Mouse (Mus musculus) natural killer cell, adult 2 months (primary cell): ENCODE data around the gene Rora.

Experiments used
- DNase-seq, 2 experiments: peaks; one replicate each; pipeline ENCODE4 v3.0.0; 2022; ENCODE audit warnings: low spot score in 2 of 2

Rora gene

DNA sequence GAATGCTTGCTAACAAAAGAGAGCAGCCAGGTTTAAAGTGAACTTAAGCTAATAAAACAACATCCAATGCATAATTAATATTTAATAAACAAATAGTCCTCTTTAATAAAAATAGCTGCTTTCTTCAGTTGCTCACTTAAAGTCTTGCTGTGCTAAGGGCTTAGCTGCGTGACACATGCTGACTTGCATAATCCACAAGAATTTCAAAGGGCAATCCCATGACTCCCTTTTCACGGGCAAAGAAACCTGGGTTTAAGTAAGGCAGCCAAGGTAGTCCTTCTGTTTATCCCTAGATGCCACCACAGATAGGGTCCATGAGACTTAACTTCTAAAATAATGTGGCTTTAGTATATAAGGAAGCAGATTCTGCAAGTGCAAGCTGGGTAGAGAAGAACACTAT, 355.1 kb downstream of the Rora start:
- DNase-seq, result no peak

- DNase-seq, result no peak
Observed at GRCm38 (mm10) chr9:69010886-69011285, 357.3 kb downstream of the Rora start.

DNA sequence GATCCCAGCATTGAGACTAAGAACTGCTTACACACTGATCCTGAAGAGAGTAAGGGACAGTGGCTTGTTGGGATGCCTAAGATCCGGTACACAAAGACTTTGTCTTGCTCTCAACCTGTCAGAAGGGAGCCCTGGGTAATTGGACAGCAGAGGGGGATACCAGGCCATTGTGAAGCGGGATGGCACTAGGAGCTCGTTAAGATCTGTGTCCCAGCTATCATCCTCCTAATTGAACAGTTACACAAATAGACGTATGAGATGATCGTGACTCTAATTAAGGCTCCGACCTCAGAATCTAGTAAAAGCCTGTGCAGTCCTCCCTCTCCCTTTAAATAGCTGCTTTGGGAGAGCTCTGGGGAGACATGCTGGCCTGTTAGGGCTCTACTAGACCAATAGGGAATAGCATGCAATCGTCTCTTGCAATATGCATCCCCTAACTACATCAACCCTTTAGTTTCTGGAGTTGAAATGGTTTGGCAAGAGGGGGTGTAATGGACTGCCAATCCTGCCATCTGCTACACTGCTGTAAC, 359.7 kb downstream of the Rora start:
- DNase-seq, result no peak

GRCm38 (mm10) chr9:69014203-69014602, 360.6 kb downstream of the Rora start:
- no peak for DNase-seq

DNA sequence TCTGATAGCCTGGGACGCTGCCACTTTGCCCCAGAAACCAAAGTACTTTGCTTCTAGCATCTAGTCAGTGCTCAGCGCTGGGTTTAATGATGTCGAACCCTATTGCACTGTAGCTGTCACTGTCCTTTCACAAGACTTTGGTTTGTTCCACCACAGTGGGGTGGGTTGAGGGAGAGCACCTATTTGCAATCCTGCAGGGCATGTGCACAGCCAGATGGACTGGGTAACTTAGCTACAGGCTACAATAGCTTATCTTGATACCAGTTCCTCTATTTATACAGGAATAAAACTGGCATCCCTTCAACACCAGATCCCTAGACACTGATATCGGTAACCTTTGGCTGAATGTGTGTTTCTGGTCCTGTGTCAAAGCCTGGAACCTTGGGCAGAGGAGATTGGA, 366.8 kb downstream of the Rora start:
- DNase-seq, result no peak

GRCm38 (mm10) chr9:69021482-69021881, 367.9 kb downstream of the Rora start:
- no peak for DNase-seq

DNA sequence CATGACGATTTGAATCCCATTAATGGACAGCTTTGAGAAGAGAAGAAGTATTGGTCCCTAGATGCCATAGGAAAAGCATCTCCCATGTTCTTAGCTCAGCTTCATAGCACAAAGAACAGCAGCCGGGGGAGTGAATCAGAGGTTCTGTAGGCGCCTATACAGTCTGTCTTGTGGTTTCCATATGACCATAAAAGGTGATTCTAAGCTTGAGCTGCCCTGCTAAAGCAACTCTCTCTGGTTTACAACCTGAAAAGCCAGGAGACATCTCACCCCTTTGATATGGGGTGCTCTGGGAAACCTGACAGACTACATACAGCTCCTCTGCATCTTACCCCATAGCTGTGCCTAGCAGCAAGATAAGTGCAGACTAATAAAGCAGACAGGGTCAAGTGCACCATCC, 369.7 kb downstream of the Rora start:
- no peak for DNase-seq

GRCm38 (mm10) chr9:69028177-69028576, 374.6 kb downstream of the Rora start:
- DNase-seq, result no peak

DNA sequence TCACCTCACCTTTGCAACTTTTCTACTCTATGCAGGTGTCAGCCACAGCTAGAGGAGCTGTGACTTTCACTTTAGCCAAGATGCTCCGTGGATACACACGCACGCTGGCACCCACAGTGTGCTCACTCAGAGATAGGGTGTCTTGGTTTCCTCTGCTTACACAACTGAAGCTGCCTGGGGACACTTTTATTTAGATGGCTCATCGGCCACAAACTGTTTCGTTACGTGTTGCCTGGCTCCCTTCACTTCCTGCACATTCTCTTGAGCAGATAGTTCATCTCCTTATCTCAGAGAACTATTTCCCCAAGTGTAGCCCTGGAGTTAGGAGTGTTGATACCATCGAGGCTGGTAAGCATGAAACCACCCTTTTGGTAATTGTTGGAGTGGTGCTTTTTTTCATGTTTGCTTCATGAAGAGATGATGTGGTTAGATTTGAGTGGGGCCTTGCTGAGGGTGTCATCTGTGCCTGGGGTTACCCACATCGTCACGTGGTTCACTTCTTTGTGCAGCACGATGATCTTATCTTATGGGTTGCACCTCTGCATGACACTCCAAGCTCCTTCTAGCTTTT, 380.8 kb downstream of the Rora start:
- peak; percentile 71 to 84 for DNase-seq

GRCm38 (mm10) chr9:69035456-69035855, 381.9 kb downstream of the Rora start:
- DNase-seq, result no peak

GRCm38 (mm10) chr9:69036296-69036695, 382.7 kb downstream of the Rora start:
- DNase-seq, result no peak

GRCm38 (mm10) chr9:69043920-69044613, 390.5 kb downstream of the Rora start:
- no peak for DNase-seq

- DNase-seq, result no peak
Observed at GRCm38 (mm10) chr9:69044614-69045133, 391.1 kb downstream of the Rora start.

GRCm38 (mm10) chr9:69045908-69046307, 392.3 kb downstream of the Rora start:
- no peak for DNase-seq

GRCm38 (mm10) chr9:69050856-69051255, 397.3 kb downstream of the Rora start:
- no peak for DNase-seq

DNA sequence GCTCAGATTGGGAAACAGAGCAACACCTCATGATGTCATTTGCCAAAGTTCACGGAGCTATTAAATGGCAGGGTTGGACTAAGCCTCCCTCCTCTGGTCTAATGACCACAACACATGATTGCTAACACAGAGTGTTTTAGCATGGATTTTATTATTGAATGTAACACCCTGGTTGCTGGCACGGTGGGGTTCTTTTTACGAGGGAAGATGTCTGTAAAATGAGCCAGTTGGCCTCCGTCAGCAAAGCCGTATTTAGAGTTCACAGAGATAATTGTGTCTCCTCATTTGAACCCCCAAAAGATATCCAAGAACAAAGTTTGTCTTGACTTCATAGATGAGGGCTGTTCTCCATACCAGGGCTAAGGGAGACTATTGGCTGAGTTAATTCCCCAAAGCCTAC, 398.3 kb downstream of the Rora start:
- DNase-seq, result no peak

DNA sequence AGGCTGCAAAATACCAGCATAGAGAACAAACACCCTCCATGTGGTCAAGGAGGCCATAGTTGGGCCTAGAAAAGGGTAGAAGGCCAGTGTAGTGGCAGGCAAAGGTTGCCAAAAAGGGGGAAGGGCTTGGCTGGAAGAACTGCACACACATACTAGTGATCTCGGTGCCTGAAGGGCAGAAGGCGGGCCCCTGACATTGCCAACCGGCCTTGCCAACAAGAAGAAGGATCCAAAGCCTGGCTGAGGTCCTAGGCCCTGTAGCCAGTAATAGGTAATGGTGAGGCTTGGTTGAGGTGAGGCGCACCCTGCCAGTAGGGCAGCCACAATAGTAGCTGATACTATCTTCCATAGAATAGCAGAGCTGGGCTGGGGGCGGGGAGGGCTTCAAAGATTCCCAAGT, 401.7 kb downstream of the Rora start:
- DNase-seq, result no peak

DNA sequence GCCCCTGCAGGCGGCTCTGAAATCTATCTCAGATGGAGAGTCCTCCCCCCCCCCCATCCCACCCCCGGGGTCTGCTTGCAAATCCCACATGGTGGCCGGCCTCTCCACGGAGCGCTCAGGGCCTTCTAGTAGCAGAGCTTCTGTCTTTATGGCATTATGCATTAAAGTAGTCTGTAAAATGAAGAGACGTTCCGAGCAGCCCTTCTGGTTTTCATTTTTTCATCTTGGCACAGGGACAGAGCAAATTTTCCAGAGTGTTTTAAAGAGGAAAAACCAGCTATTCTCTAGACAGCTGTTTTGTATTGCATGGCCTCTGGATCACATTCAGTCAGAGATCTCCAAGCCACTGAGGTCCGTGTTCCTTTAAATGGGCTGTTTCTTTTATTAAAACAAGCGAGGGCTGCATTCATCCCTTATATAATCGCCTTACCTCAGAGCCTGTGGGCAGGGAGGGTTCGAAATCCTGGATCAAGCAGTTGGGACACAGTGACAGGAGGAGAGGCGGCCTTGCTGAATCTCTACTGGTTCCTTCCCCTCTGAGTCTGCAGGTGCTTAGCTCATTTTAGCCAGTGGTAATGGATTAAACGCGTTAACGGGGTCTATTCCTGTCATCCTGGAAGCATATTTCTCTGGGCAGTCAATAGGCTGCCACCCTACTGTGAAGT, 417.7 kb downstream of the Rora start:
- no peak for DNase-seq

- DNase-seq, result peak in 1 of 2 experiments; percentile 11
Observed at GRCm38 (mm10) chr9:69073271-69073670, 419.7 kb downstream of the Rora start.

- DNase-seq, result no peak
Observed at GRCm38 (mm10) chr9:69084086-69084719, 430.6 kb downstream of the Rora start.

- no peak for DNase-seq
Observed at GRCm38 (mm10) chr9:69084720-69085661, 431.4 kb downstream of the Rora start.
